Mouse (Mus musculus) MEL (cell line): ENCODE measurements around the gene Nos1. TPM values are rescaled to one million over a fixed set of nuclear protein-coding genes. Genes with fewer than 3 reads are reported as not detected.

Experiments used
- DNase-seq: peaks from one replicate; pipeline ENCODE4 v3.0.0; 2011; ENCODE audit warnings: low read depth, low spot score
- H3K27ac ChIP-seq: 2 replicates; pipeline ENCODE4 v1.5.1; 2012; ENCODE audit warnings: low read depth, mild to moderate bottlenecking, control low read depth, low read length, moderate library complexity; ENCODE audit not compliant: control insufficient read depth
- H3K27me3 ChIP-seq, 2 experiments: fragments of 150-350 bp in 1 of 2; sonication (generic) in 1 of 2; 2 replicates each; pipeline ENCODE4 v1.6.1; 2012; ENCODE audit warnings: low read length in 2 of 2, mild to moderate bottlenecking in 2 of 2, improper control_type of control experiment in 1 of 2, moderate library complexity in 1 of 2; ENCODE audit not compliant: insufficient read depth in 2 of 2, control insufficient read depth in 1 of 2
- H3K36me3 ChIP-seq, 2 experiments: 2 replicates each; pipeline ENCODE4 v1.6.1; 2012 to 2014; ENCODE audit warnings: low read length in 2 of 2, improper control_type of control experiment in 1 of 2, inconsistent platforms in 1 of 2, mild to moderate bottlenecking in 1 of 2; ENCODE audit not compliant: insufficient read depth in 2 of 2, control insufficient read depth in 1 of 2
- H3K4me1 ChIP-seq, 2 experiments: fragments of 150-350 bp in 1 of 2; sonication (generic) in 1 of 2; 2 replicates each; pipeline ENCODE4 v1.6.1; 2012; ENCODE audit warnings: low read length in 2 of 2, improper control_type of control experiment in 1 of 2, mild to moderate bottlenecking in 1 of 2; ENCODE audit not compliant: insufficient read depth in 2 of 2, control insufficient read depth in 1 of 2
- H3K4me3 ChIP-seq, 2 experiments: fragments of 150-350 bp in 1 of 2; sonication (generic) in 1 of 2; 2 replicates each; pipeline ENCODE4 v1.5.1; 2012; ENCODE audit warnings: low read depth in 2 of 2, low read length in 2 of 2, mild to moderate bottlenecking in 2 of 2, moderate library complexity in 2 of 2, control low read depth in 1 of 2, improper control_type of control experiment in 1 of 2; ENCODE audit not compliant: control insufficient read depth in 1 of 2, insufficient read depth in 1 of 2
- H3K79me2 ChIP-seq: 2 replicates; pipeline ENCODE4 v1.6.1; 2012; ENCODE audit warnings: mild to moderate bottlenecking, low read length, moderate library complexity; ENCODE audit not compliant: control insufficient read depth, poor library complexity, insufficient read depth
- H3K9ac ChIP-seq: 2 replicates; pipeline ENCODE4 v1.6.1; 2012; ENCODE audit warnings: low read depth, mild to moderate bottlenecking, control low read depth, low read length, moderate library complexity; ENCODE audit not compliant: control insufficient read depth, poor library complexity, severe bottlenecking
- H3K9me3 ChIP-seq: fragments of 150-350 bp; sonication (generic); replicated peaks from 2 replicates; pipeline ENCODE4 v1.6.1; 2012; ENCODE audit warnings: mild to moderate bottlenecking, low read length, improper control_type of control experiment, moderate library complexity; ENCODE audit not compliant: insufficient read depth
- BHLHE40 ChIP-seq: IDR thresholded peaks from 2 replicates; pipeline ENCODE4 v1.6.1; 2012; ENCODE audit warnings: low read depth, mild to moderate bottlenecking, inconsistent platforms, low read length, improper control_type of control experiment, borderline replicate concordance
- CHD1 ChIP-seq: IDR thresholded peaks from 2 replicates; pipeline ENCODE4 v1.6.1; 2012; ENCODE audit warnings: low read depth, mild to moderate bottlenecking, inconsistent platforms, low read length, improper control_type of control experiment
- E2F4 ChIP-seq: IDR thresholded peaks from 2 replicates; pipeline ENCODE4 v1.6.1; 2011; ENCODE audit warnings: low read depth, low read length, improper control_type of control experiment, borderline replicate concordance
- ETS1 ChIP-seq: IDR thresholded peaks from 2 replicates; pipeline ENCODE4 v1.6.1; 2012; ENCODE audit warnings: low read depth, mild to moderate bottlenecking, inconsistent platforms, low read length, improper control_type of control experiment, moderate library complexity
- GABPA ChIP-seq: IDR thresholded peaks from 2 replicates; pipeline ENCODE4 v1.6.1; 2012; ENCODE audit warnings: low read depth, mild to moderate bottlenecking, inconsistent platforms, low read length, improper control_type of control experiment, moderate library complexity
- GATA1 ChIP-seq: IDR thresholded peaks from 2 replicates; pipeline ENCODE4 v1.6.1; 2011; ENCODE audit warnings: low read depth, low read length, improper control_type of control experiment
- HCFC1 ChIP-seq: IDR thresholded peaks from 2 replicates; pipeline ENCODE4 v1.6.1; 2012; ENCODE audit warnings: low read depth, mild to moderate bottlenecking, inconsistent platforms, low read length, improper control_type of control experiment, moderate library complexity
- JUND ChIP-seq: IDR thresholded peaks from 2 replicates; pipeline ENCODE4 v1.6.1; 2011; ENCODE audit warnings: low read depth, mild to moderate bottlenecking, improper control_type of control experiment, low read length
- MEF2A ChIP-seq: IDR thresholded peaks from 2 replicates; pipeline ENCODE4 v1.6.1; 2014; ENCODE audit warnings: low read depth, mild to moderate bottlenecking, inconsistent platforms, low read length, improper control_type of control experiment; ENCODE audit not compliant: poor library complexity, insufficient replicate concordance, severe bottlenecking; ENCODE audit errors: extremely low read depth
- MXI1 ChIP-seq: IDR thresholded peaks from 2 replicates; pipeline ENCODE4 v1.6.1; 2011; ENCODE audit warnings: mild to moderate bottlenecking, low read depth, low read length, improper control_type of control experiment
- NRF1 ChIP-seq: IDR thresholded peaks from 2 replicates; pipeline ENCODE4 v1.6.1; 2014; ENCODE audit warnings: low read depth, mild to moderate bottlenecking, inconsistent platforms, low read length, improper control_type of control experiment, moderate library complexity; ENCODE audit not compliant: poor library complexity, insufficient read depth, severe bottlenecking
- POLR2A ChIP-seq, 2 experiments: IDR thresholded peaks; 2 replicates each; pipeline ENCODE4 v1.6.1; 2011 to 2012; ENCODE audit warnings: low read length in 2 of 2, mild to moderate bottlenecking in 2 of 2, control low read depth in 1 of 2, improper control_type of control experiment in 1 of 2, low read depth in 1 of 2, moderate library complexity in 1 of 2; ENCODE audit not compliant: control insufficient read depth in 1 of 2, insufficient read depth in 1 of 2, poor library complexity in 1 of 2
- RAD21 ChIP-seq: IDR thresholded peaks from 2 replicates; pipeline ENCODE4 v1.6.1; 2011; ENCODE audit warnings: mild to moderate bottlenecking, low read depth, low read length, improper control_type of control experiment
- UBTF ChIP-seq: IDR thresholded peaks from 2 replicates; pipeline ENCODE4 v1.6.1; 2012; ENCODE audit warnings: low read depth, mild to moderate bottlenecking, inconsistent platforms, low read length, improper control_type of control experiment, moderate library complexity, borderline replicate concordance; ENCODE audit not compliant: insufficient read depth
- ZC3H11A ChIP-seq: IDR thresholded peaks from 2 replicates; pipeline ENCODE4 v1.6.1; 2012; ENCODE audit warnings: low read depth, mild to moderate bottlenecking, inconsistent platforms, low read length, improper control_type of control experiment
- ZNF384 ChIP-seq: IDR thresholded peaks from 2 replicates; pipeline ENCODE4 v1.6.1; 2012; ENCODE audit warnings: low read depth, mild to moderate bottlenecking, inconsistent platforms, low read length, improper control_type of control experiment
- polyA plus RNA-seq, 2 experiments: library from polyadenylated mRNA; stranded (reverse) in 1 of 2; unstranded in 1 of 2; fragments of >175 nt in 1 of 2; fragments of >200 nt in 1 of 2; gene quantifications; 2 replicates each; pipeline versions ENCODE4 v1.2.1 to v1.2.4; 2012; ENCODE audit warnings: low replicate concordance in 2 of 2, low read depth in 1 of 2; ENCODE audit not compliant: insufficient read length in 2 of 2, insufficient read depth in 1 of 2, missing spikeins in 1 of 2
- total RNA-seq: library from RNA; depleted of rRNA; stranded (reverse); fragments of 300-350 nt; gene quantifications from 2 replicates; pipeline ENCODE4 v1.2.3, GENCODE M21; 2012

Gene Nos1
- total and polyA plus RNA-seq, 3 experiments, result 0.35 to 1.5 TPM; not detected in 1

DNA sequence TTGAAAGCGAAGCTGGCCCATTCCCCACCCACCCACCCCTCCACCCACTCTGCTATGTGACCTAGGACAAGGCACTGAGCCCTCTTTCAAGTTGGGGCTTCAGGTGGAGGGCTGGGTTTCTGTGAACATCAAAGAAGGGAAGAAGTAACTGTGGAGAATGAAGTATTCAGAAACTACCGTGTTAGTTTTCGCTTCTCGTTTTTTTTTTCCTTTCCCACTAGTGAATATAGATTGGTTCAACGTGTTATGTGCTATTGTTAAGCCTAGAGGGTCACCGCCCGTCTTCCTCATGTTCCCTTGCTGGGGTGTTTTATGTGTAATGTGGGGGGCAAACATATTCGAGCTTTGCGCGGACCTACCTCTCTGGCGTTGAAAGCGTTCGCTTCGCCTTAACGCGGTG lies 85.0 kb downstream of the Nos1 start:
- no peak overlapping the region for H3K4me3 ChIP-seq
- H3K36me3 ChIP-seq, result no peaks in the 10 kb centered on the region
- H3K9me3 ChIP-seq, result no peaks in the 10 kb centered on the region
- H3K27me3 ChIP-seq, result no peaks in the 10 kb centered on the region
- H3K9ac ChIP-seq, result no peak overlapping the region
- DNase-seq, result no peak
- no peak overlapping the region for H3K27ac ChIP-seq
- TF ChIP-seq ZC3H11A (no peak), POLR2A (IDR thresholded peaks at IDR 0.05; ENCODE audit: control insufficient read depth in 1 of 2, insufficient read depth in 1 of 2, low read depth in 1 of 2, low read length in 2 of 2, poor library complexity in 1 of 2) (no peak), JUND (no peak), BHLHE40 (no peak)
- no peaks in the 10 kb centered on the region for H3K4me1 ChIP-seq
- H3K79me2 ChIP-seq, result no peaks in the 10 kb centered on the region

DNA sequence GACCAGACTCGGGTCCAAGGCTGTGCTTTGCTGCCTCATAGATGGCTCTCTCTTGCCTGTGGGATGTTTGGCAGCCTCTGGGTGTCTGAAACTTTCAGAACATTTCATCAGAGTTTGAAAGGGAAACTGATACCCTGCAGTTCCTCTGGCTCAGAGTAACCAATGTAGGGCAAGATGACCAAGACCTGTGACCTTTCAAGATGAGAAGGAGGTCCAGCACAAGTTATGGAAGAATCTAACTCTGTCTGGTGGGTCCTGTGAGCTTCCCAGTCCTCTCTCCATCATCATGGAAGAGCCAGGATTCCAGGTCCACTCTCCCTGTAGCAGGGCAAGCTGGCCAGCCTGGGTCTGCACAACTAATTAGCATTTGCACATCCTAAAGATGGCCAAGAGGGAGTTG lies 90.8 kb downstream of the Nos1 start:
- H3K4me3 ChIP-seq, result no peak overlapping the region
- no peak for TF ChIP-seq NRF1
- no peak for TF ChIP-seq GATA1
- TF ChIP-seq MEF2A, result no peak
- no peak for TF ChIP-seq MXI1
- no peak for TF ChIP-seq ETS1
- TF ChIP-seq GABPA, result no peak
- no peak for TF ChIP-seq ZC3H11A
- no peak for TF ChIP-seq ZNF384
- TF ChIP-seq, all 39 proteins: peak for 0
- H3K36me3 ChIP-seq, result no peaks in the 10 kb centered on the region
- H3K27me3 ChIP-seq, result no peaks in the 10 kb centered on the region
- H3K27ac ChIP-seq, result no peak overlapping the region
- no peak for DNase-seq
- no peaks in the 10 kb centered on the region for H3K4me1 ChIP-seq
- no peak overlapping the region for H3K9ac ChIP-seq
- no peaks in the 10 kb centered on the region for H3K9me3 ChIP-seq
- H3K79me2 ChIP-seq, result no peaks in the 10 kb centered on the region

- Histone ChIP-seq H3K27me3 (no peaks in the 10 kb centered on the region), H3K79me2 (no peaks in the 10 kb centered on the region), H3K4me3 (no peak overlapping the region), H3K4me1 (no peaks in the 10 kb centered on the region), H3K9me3 (no peaks in the 10 kb centered on the region), H3K9ac (no peak overlapping the region), H3K36me3 (no peaks in the 10 kb centered on the region), H3K27ac (no peak overlapping the region)
- DNase-seq, result no peak
- TF ChIP-seq UBTF, result no peak
- no peak for TF ChIP-seq ETS1
- TF ChIP-seq E2F4, result no peak
- TF ChIP-seq RAD21, result no peak
- TF ChIP-seq ZC3H11A, result no peak
- no peak for TF ChIP-seq BHLHE40
- TF ChIP-seq GABPA, result no peak
- no peak for TF ChIP-seq HCFC1
- TF ChIP-seq CHD1, result no peak
Measured at GRCm38 (mm10) chr5:117873807-117874206, 93.0 kb downstream of the Nos1 start.
